Mouse (Mus musculus) myocyte (in vitro differentiated cells): ENCODE data around the gene Rnf114.

Experiments
- E2F4 ChIP-seq: IDR thresholded peaks from one replicate; pipeline ENCODE4 v1.6.1; 2011; ENCODE audit warnings: mild to moderate bottlenecking, control low read depth, moderate library complexity; ENCODE audit not compliant: insufficient read depth
- MAX ChIP-seq: IDR thresholded peaks from one replicate; pipeline ENCODE4 v1.6.1; 2011; ENCODE audit warnings: low read depth, mild to moderate bottlenecking, control low read depth
- MYOD1 ChIP-seq, 3 experiments: IDR thresholded peaks; one replicate each; pipeline ENCODE4 v1.6.1; 2011; ENCODE audit warnings: control low read depth in 2 of 3, low read depth in 2 of 3, mild to moderate bottlenecking in 2 of 3, moderate library complexity in 1 of 3; ENCODE audit not compliant: insufficient read length in 2 of 3, control insufficient read depth in 1 of 3
- MYOG ChIP-seq, 3 experiments: IDR thresholded peaks; one replicate each; pipeline ENCODE4 v1.6.1; 2011; ENCODE audit warnings: control low read depth in 2 of 3, low read depth in 2 of 3, mild to moderate bottlenecking in 2 of 3; ENCODE audit not compliant: insufficient read length in 2 of 3, control insufficient read depth in 1 of 3, insufficient read depth in 1 of 3
- POLR2A ChIP-seq: IDR thresholded peaks from one replicate; pipeline ENCODE4 v1.6.1; 2011; ENCODE audit warnings: low read depth, mild to moderate bottlenecking, control low read depth, moderate library complexity; ENCODE audit not compliant: insufficient read length
- POLR2AphosphoS2 ChIP-seq: IDR thresholded peaks from one replicate; pipeline ENCODE4 v1.6.1; 2011; ENCODE audit warnings: low read depth, control low read depth; ENCODE audit not compliant: insufficient read length
- REST ChIP-seq: IDR thresholded peaks from one replicate; pipeline ENCODE4 v1.6.1; 2011; ENCODE audit warnings: mild to moderate bottlenecking, control low read depth, moderate library complexity; ENCODE audit not compliant: insufficient read depth, insufficient read length
- SRF ChIP-seq: IDR thresholded peaks from one replicate; pipeline ENCODE4 v1.6.1; 2011; ENCODE audit warnings: low read depth; ENCODE audit not compliant: control insufficient read depth, insufficient read length
- TCF12 ChIP-seq: IDR thresholded peaks from one replicate; pipeline ENCODE4 v1.6.1; 2011; ENCODE audit warnings: mild to moderate bottlenecking, control low read depth; ENCODE audit not compliant: poor library complexity, insufficient read depth, severe bottlenecking
- TCF3 ChIP-seq: IDR thresholded peaks from one replicate; pipeline ENCODE4 v1.6.1; 2011; ENCODE audit warnings: low read depth, control low read depth; ENCODE audit not compliant: insufficient read length
- USF1 ChIP-seq: IDR thresholded peaks from one replicate; pipeline ENCODE4 v1.6.1; 2011; ENCODE audit warnings: low read depth, mild to moderate bottlenecking, control low read depth, moderate library complexity

DNA sequence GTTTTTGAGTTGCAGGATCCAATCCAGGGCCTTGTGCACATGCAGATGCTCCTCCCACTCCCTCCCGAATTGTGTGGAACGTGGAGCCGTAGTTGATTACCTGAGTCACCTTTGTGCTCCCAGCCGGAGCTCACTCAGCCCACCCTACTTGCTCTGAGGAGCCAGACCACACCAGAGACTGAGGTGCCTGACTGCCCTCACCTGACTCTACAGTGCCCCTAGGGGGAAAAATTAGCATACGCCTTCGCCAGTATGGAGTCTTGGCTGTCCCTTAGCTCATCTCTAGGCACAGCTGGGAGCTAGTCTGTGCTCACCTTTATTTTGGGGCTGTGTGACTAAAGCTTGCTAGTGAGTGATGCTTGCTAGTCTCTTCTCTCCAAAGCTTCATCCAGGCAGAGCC is 24.0 kb upstream of the Rnf114 start:
- no peak for TF ChIP-seq MAX
- no peak for TF ChIP-seq E2F4
- no peak for TF ChIP-seq POLR2A
- no peak for TF ChIP-seq SRF
- no peak for TF ChIP-seq USF1
- no peak for TF ChIP-seq TCF3
- TF ChIP-seq MYOD1 (IDR thresholded peaks at IDR 0.05; ENCODE audit: control insufficient read depth in 1 of 3, insufficient read length in 2 of 3, low read depth in 2 of 3), result no peak
- TF ChIP-seq POLR2AphosphoS2, result no peak
- no peak for TF ChIP-seq TCF12
- TF ChIP-seq REST, result no peak
- no peak for TF ChIP-seq MYOG (IDR thresholded peaks at IDR 0.05; ENCODE audit: control insufficient read depth in 1 of 3, insufficient read depth in 1 of 3, insufficient read length in 2 of 3, low read depth in 2 of 3)
